Mouse (Mus musculus) gastrocnemius, postnatal 14 days (tissue): ENCODE data around the gene Decr2. TPM values are rescaled to one million over a fixed set of nuclear protein-coding genes. Genes with fewer than 3 reads are reported as not detected.
"Not testable (repeated sequence)": the region's sequence is repeated elsewhere in the genome, so short reads cannot be mapped to it uniquely, and the experiment has no call there.

Experiments
- DNase-seq: peaks from one replicate; pipeline ENCODE4 v3.0.0; 2021; ENCODE audit warnings: mixed read lengths
- intact Hi-C: fragments of 180-260 bp; cut with DNase I; formaldehyde crosslinking; loops from one replicate; pipeline ENCODE4 v1.15.1; 2025; ENCODE audit warnings: low total_unique reads
- total RNA-seq, 2 experiments: library from RNA; stranded (reverse); gene quantifications; 2 replicates each; pipeline ENCODE4 v1.2.3; 2021

Decr2 gene
- total RNA-seq, 2 experiments from 2014 or later, result 4.0 to 4.5 TPM

- intact Hi-C loops, result no loop called here
These were observed 21.1 kb downstream of the Decr2 start, which contains the start of gene Rab11fip3 for GRCm38 (mm10) chr17:26068831-26069739. Gene Rab11fip3, minus strand, starts transcription at chr17:26069555.

GRCm38 (mm10) chr17:26068024-26068830 lies 21.9 kb downstream of the Decr2 start:
- intact Hi-C loops, result no loop called here
- DNase-seq, result peak; percentile 63

More at GRCm38 (mm10) chr17:26068831-26069739, 21.1 kb downstream of the Decr2 start, which contains the start of gene Rab11fip3:
- peak; percentile 82 for DNase-seq

GRCm38 (mm10) chr17:26066488-26067020 lies 23.6 kb downstream of the Decr2 start:
- intact Hi-C loops, result no loop called here
- no peak for DNase-seq

- intact Hi-C loops, result no loop called here
- no peak for DNase-seq
These were observed 25.2 kb downstream of the Decr2 start for GRCm38 (mm10) chr17:26064916-26065315.

GRCm38 (mm10) chr17:26057787-26058567 lies 32.2 kb downstream of the Decr2 start:
- DNase-seq, result no peak
- intact Hi-C loops, result no loop called here

GRCm38 (mm10) chr17:26057278-26057677 lies 32.9 kb downstream of the Decr2 start:
- intact Hi-C loops, result no loop called here

GRCm38 (mm10) chr17:26055164-26055563 lies 35.0 kb downstream of the Decr2 start:
- DNase-seq, result no peak
- intact Hi-C loops, result no loop called here

More at GRCm38 (mm10) chr17:26057278-26057677, 32.9 kb downstream of the Decr2 start:
- DNase-seq, result no peak

- intact Hi-C loops, result no loop called here
- DNase-seq, result no peak
These were observed 35.8 kb downstream of the Decr2 start for GRCm38 (mm10) chr17:26054133-26054845.

GRCm38 (mm10) chr17:26052706-26053105 lies 37.4 kb downstream of the Decr2 start:
- no peak for DNase-seq
- intact Hi-C loops, result no loop called here

- intact Hi-C loops, result no loop called here
- DNase-seq, result no peak
These were observed 38.1 kb downstream of the Decr2 start for GRCm38 (mm10) chr17:26052074-26052473.

GRCm38 (mm10) chr17:26048118-26048517 lies 42.0 kb downstream of the Decr2 start:
- intact Hi-C loops, result no loop called here
- no peak for DNase-seq

GRCm38 (mm10) chr17:26046253-26046997 lies 43.7 kb downstream of the Decr2 start:
- no peak for DNase-seq
- intact Hi-C loops, result no loop called here

GRCm38 (mm10) chr17:26045285-26045684 lies 44.9 kb downstream of the Decr2 start:
- no peak for DNase-seq
- intact Hi-C loops, result no loop called here

- peak; percentile 61 for DNase-seq
- intact Hi-C loops, result no loop called here
These were observed 46.9 kb downstream of the Decr2 start for GRCm38 (mm10) chr17:26043249-26043636.

- DNase-seq, result no peak
- intact Hi-C loops, result no loop called here
These were observed 47.4 kb downstream of the Decr2 start for GRCm38 (mm10) chr17:26042599-26043248.

- DNase-seq, result peak; percentile 64
- intact Hi-C loops, result loop anchor here (2.0 kb wide), 1 partner anchor 50 kb away; the partner anchor contains the start of gene Decr2
These were observed 48.9 kb downstream of the Decr2 start for GRCm38 (mm10) chr17:26041111-26041802.

- not testable (repeated sequence) for DNase-seq
- intact Hi-C loops, result loop anchor here (2.0 kb wide), 1 partner anchor 50 kb away; the partner anchor contains the start of gene Decr2
These were observed 49.4 kb downstream of the Decr2 start for GRCm38 (mm10) chr17:26040711-26041110.
